Mouse (Mus musculus): ENCODE measurements around the gene Spata19. TPM values are rescaled to one million over a fixed set of nuclear protein-coding genes. Genes with fewer than 3 reads are reported as not detected.

Gene Spata19
- total RNA-seq (2021), result not detected
- long read RNA-seq, experiment 1, result 0 reads
- long read RNA-seq, experiment 2, result 0 reads

- no peak for DNase-seq
Measured at GRCm38 (mm10) chr9:27396500-27396899, at the start of gene Spata19. Spata19 (plus strand) TSS chr9:27396800.

GRCm38 (mm10) chr9:27353082-27353481 is 43.5 kb upstream of the Spata19 start:
- DNase-seq, result no peak

- DNase-seq, result no peak
Measured at GRCm38 (mm10) chr9:27357893-27358292, 38.7 kb upstream of the Spata19 start.

- DNase-seq, result no peak
Measured at GRCm38 (mm10) chr9:27367231-27367630, 29.4 kb upstream of the Spata19 start.

GRCm38 (mm10) chr9:27369108-27369507 is 27.5 kb upstream of the Spata19 start:
- no peak for DNase-seq

GRCm38 (mm10) chr9:27375746-27376145 is 20.9 kb upstream of the Spata19 start:
- DNase-seq, result no peak

- no peak for DNase-seq
Measured at GRCm38 (mm10) chr9:27386951-27387350, 9.6 kb upstream of the Spata19 start.

GRCm38 (mm10) chr9:27401169-27401568 is 4.6 kb downstream of the Spata19 start:
- DNase-seq, result no peak

GRCm38 (mm10) chr9:27409733-27410132 is 13.1 kb downstream of the Spata19 start:
- peak; percentile 18 for DNase-seq

GRCm38 (mm10) chr9:27414058-27414460 is 17.5 kb downstream of the Spata19 start:
- DNase-seq, result peak; percentile 71

- no peak for DNase-seq
Measured at GRCm38 (mm10) chr9:27424511-27424910, 27.9 kb downstream of the Spata19 start.

- DNase-seq, result no peak
Measured at GRCm38 (mm10) chr9:27428552-27428951, 32.0 kb downstream of the Spata19 start.

GRCm38 (mm10) chr9:27433301-27433700 is 36.7 kb downstream of the Spata19 start:
- DNase-seq, result no peak

- DNase-seq, result no peak
Measured at GRCm38 (mm10) chr9:27435936-27436335, 39.3 kb downstream of the Spata19 start.

- peak; percentile 20 for DNase-seq
Measured at GRCm38 (mm10) chr9:27437391-27438061, 40.9 kb downstream of the Spata19 start.

GRCm38 (mm10) chr9:27449780-27450422 is 53.3 kb downstream of the Spata19 start:
- DNase-seq, result no peak

Other genes starting within 250 kb of the Spata19 start
- 10 to 100 TPM; 28.7 to 34.4 TPM for gene Jam3, start 241.4 kb upstream of the Spata19 start, total RNA-seq (2021)
- gene Igsf9b, start 97.6 kb upstream of the Spata19 start, total RNA-seq (2021), result 1 to 10 TPM; 4.6 to 7.4 TPM

All from gastrocnemius, postnatal 10 days (tissue).